Mouse (Mus musculus) midbrain, postnatal 0 days (tissue): ENCODE measurements around the gene Fam111a. TPM values are rescaled to one million over a fixed set of nuclear protein-coding genes. Genes with fewer than 3 reads are reported as not detected.
"Not testable (repeated sequence)": the region's sequence is repeated elsewhere in the genome, so short reads cannot be mapped to it uniquely, and the experiment has no call there.

Source experiments
- ATAC-seq: fragments of 200-750 bp; cut with Nextera tagmentation; 2 replicates; pipeline ENCODE4 v1.8.0; 2017; ENCODE audit warnings: moderate number of reproducible peaks, mild to moderate bottlenecking, moderate TSS enrichment, moderate library complexity; ENCODE audit not compliant: low FRiP score
- DNase-seq: peaks from one replicate; pipeline ENCODE4 v3.0.0-alpha.2; 2015; ENCODE audit warnings: low spot score
- H3K27ac ChIP-seq: fragments of 300-500 bp; sonication (generic); 2 replicates; pipeline ENCODE4 v1.5.1; 2014; ENCODE audit warnings: low read depth, mild to moderate bottlenecking, low read length, mixed read lengths
- H3K27me3 ChIP-seq: fragments of 300-500 bp; sonication (generic); 2 replicates; pipeline ENCODE4 v1.6.1; 2014; ENCODE audit warnings: low read length, control low read depth, mixed read lengths; ENCODE audit not compliant: insufficient read depth
- H3K36me3 ChIP-seq: fragments of 300-500 bp; sonication (generic); 2 replicates; pipeline ENCODE4 v1.6.1; 2014; ENCODE audit warnings: low read length, control low read depth, mixed read lengths; ENCODE audit not compliant: insufficient read depth
- H3K4me1 ChIP-seq: fragments of 300-500 bp; sonication (generic); 2 replicates; pipeline ENCODE4 v1.6.1; 2014; ENCODE audit warnings: mild to moderate bottlenecking, control low read depth, antibody characterized with exemption, low read length, mixed read lengths; ENCODE audit not compliant: insufficient read depth
- H3K4me2 ChIP-seq: fragments of 300-500 bp; sonication (generic); 2 replicates; pipeline ENCODE4 v1.6.1; 2014; ENCODE audit warnings: low read depth, mild to moderate bottlenecking, low read length, mixed read lengths; ENCODE audit not compliant: poor library complexity, severe bottlenecking
- H3K4me3 ChIP-seq: fragments of 300-500 bp; sonication (generic); 2 replicates; pipeline ENCODE4 v1.5.1; 2014; ENCODE audit warnings: low read depth, mild to moderate bottlenecking, low read length, moderate library complexity
- H3K9ac ChIP-seq: fragments of 300-500 bp; sonication (generic); replicated peaks from 2 replicates; pipeline ENCODE4 v1.6.1; 2014; ENCODE audit warnings: mild to moderate bottlenecking, low read length, moderate library complexity, mixed read lengths; ENCODE audit not compliant: poor library complexity, severe bottlenecking
- H3K9me3 ChIP-seq: fragments of 300-500 bp; sonication (generic); 2 replicates; pipeline ENCODE4 v1.6.1; 2016; ENCODE audit warnings: low read length, control low read depth
- CTCF ChIP-seq: IDR thresholded peaks from 2 replicates; pipeline ENCODE4 v1.5.1; 2016; ENCODE audit warnings: antibody characterized with exemption, mild to moderate bottlenecking
- WGBS: fragments of 180-500 bp; shearing (Covaris S2); extraction: QIAGEN DNeasy Blood & Tissue Kit; methylation state at CpG from one replicate; pipeline ENCODE4 v1.1.7; 2014; 5-methylcytosine and 5-hydroxymethylcytosine counted together
- polyA plus RNA-seq: library from polyadenylated mRNA; unstranded; fragments of >200 nt; fragmentation: Nextera tagmentation; extraction: Ambion mirVana; gene quantifications from 2 replicates; pipeline ENCODE4 v1.2.1, GENCODE M21; 2015
- total RNA-seq: library from RNA; depleted of rRNA; stranded (reverse); fragments of >200 nt; gene quantifications from 2 replicates; pipeline ENCODE4 v1.2.3, GENCODE M21; 2014; rRNA removed

Fam111a gene
- total RNA-seq (2.3 and 4.2 TPM in 2 replicates), polyA plus RNA-seq (2.4 and 2.7 TPM in 2 replicates)

DNA sequence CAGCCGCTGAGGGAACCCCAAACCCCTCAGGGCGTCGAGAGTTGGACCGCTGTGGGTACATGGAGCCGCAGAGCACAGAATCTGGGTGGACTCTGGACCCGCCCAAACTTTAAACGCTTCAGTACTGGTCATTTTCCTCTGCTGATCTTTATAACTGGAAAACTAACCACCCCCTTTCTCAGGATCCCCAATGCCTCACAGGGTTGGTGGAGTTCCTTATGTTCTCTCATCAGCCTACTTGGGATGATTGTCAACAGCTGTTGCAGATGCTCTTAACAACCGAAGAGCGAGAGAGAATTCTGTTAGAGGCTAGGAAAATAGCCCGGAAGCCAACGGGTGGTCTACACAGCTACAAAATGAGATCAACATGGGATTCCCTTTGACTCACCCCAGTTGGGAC is at the start of gene Fam111a:
Gene Fam111a, plus strand, starts transcription at position 301 of the 400 bp plus-strand sequence.
- DNase-seq, H3K9me3 ChIP-seq, H3K27ac ChIP-seq, ATAC-seq, H3K36me3 ChIP-seq, H3K9ac ChIP-seq, H3K4me1 ChIP-seq, H3K27me3 ChIP-seq, H3K4me2 ChIP-seq, H3K4me3 ChIP-seq: not testable (repeated sequence)
- 95% methylated on average over 11 of the region's 11 CpGs for WGBS

DNA sequence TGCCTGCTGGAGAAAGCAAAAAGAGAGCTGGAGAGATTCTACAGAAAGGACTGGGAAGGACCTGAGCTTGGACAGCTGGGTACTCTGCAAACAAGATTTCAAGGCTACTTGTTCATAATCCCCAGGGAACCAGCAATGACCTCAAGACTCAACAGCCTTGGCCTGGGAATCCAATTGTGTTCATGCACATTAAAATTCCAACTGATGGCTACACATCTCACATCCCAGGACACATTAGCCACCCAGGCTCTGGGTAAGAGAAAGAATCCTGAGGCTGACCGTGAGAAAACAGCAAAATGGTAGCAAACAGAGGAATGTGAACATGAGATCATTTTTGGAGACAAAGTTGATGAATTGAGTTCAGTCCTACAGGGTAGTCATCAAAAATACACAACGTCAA is 49.3 kb upstream of the Fam111a start:
- TF ChIP-seq CTCF = no peak
- no peak overlapping the region for H3K9ac ChIP-seq
- DNase-seq = no peak
- H3K27ac ChIP-seq = no peak overlapping the region
- H3K36me3 ChIP-seq = peaks cover 16% of the 10 kb centered on the region
- H3K4me1 ChIP-seq = peaks cover 16% of the 10 kb centered on the region
- H3K9me3 ChIP-seq = no peaks in the 10 kb centered on the region
- no peaks in the 10 kb centered on the region for H3K27me3 ChIP-seq
- WGBS = 68% methylated on average over 2 of the region's 2 CpGs
- no peak for ATAC-seq
- no peak overlapping the region for H3K4me2 ChIP-seq
- H3K4me3 ChIP-seq = no peak overlapping the region

DNA sequence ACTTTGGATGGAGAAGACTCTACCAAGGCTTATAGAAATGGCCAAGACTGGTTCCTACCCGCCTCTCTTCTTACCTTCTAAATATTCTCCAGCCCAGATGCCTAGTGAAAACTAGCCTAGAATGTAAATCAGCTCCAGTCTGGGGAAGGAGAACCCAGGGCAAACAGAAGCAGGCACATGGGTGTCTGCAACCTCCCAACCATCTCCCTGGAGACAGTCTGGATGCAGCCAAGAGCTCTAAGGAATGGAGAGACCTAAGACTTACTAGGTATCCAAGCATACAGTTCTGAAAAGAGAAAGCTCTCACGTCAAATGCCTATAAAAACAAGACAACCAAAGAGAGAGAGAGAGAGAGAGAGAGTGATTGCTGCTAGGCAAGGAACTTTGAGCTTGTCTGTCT is 47.6 kb upstream of the Fam111a start:
- Histone ChIP-seq H3K27me3 (no peaks in the 10 kb centered on the region), H3K4me2 (no peak overlapping the region), H3K9ac (no peak overlapping the region), H3K36me3 (peaks cover 5% of the 10 kb centered on the region; the same call in 1 of the 2 replicates), H3K9me3 (no peaks in the 10 kb centered on the region), H3K4me3 (no peak overlapping the region), H3K27ac (0 out of 2 replicates have a peak overlapping the region, but pooled peaks have one; percentile 8), H3K4me1 (peaks cover 16% of the 10 kb centered on the region)
- ATAC-seq (no peak), DNase-seq (peak; percentile 78)
- no peak for TF ChIP-seq CTCF
- WGBS = 19% methylated on average over 2 of the region's 2 CpGs

- TF ChIP-seq CTCF = no peak
- H3K9me3 ChIP-seq = no peaks in the 10 kb centered on the region
- peak overlapping the region; percentile 8; the same call in 1 of the 2 replicates for H3K27ac ChIP-seq
- H3K4me3 ChIP-seq = no peak overlapping the region
- no peak for ATAC-seq
- H3K36me3 ChIP-seq = peaks cover 5% of the 10 kb centered on the region; the same call in 1 of the 2 replicates
- peak overlapping the region; percentile 87 for H3K4me2 ChIP-seq
- H3K4me1 ChIP-seq = peaks cover 16% of the 10 kb centered on the region
- 42% methylated on average over 4 of the region's 4 CpGs for WGBS
- no peaks in the 10 kb centered on the region for H3K27me3 ChIP-seq
- DNase-seq = no peak
- H3K9ac ChIP-seq = no peak overlapping the region
These were observed 47.2 kb upstream of the Fam111a start for GRCm38 (mm10) chr19:12498321-12498720.

GRCm38 (mm10) chr19:12498941-12499340 is 46.6 kb upstream of the Fam111a start:
- H3K4me3 ChIP-seq = peak overlapping the region; percentile 99
- peaks cover 11% of the 10 kb centered on the region; the same call in 1 of the 2 replicates for H3K4me1 ChIP-seq
- peak overlapping the region; percentile 8; the same call in 1 of the 2 replicates for H3K27ac ChIP-seq
- H3K9ac ChIP-seq = no peak overlapping the region
- H3K4me2 ChIP-seq = peak overlapping the region; percentile 87
- no peaks in the 10 kb centered on the region for H3K9me3 ChIP-seq
- DNase-seq (no peak), ATAC-seq (no peak)
- no peaks in the 10 kb centered on the region for H3K27me3 ChIP-seq
- peaks cover 5% of the 10 kb centered on the region; the same call in 1 of the 2 replicates for H3K36me3 ChIP-seq
- WGBS = 23% methylated on average over 1 of the region's 1 CpGs
- TF ChIP-seq CTCF = no peak

DNA sequence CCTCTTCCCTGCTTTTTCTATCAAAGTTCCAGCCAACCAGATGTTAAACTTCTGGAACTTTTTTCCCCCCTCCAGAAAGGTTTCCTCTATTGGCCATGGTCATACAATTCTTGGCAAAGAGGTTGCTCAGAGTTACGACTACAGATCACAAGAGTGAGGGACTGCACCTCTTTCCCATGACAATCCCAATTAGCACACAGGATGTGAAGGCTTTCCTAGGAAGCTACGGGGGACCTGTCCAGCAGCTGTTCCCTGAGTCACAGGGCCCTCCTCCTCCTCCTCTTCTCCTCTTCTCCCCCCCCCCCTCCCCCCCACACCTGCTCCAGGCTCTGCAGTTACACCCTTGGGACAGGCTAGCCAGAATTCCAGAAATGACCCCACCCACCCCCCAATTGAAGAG is 46.1 kb upstream of the Fam111a start:
- Histone ChIP-seq H3K27ac (peak overlapping the region; percentile 95), H3K9me3 (no peaks in the 10 kb centered on the region), H3K4me2 (peak overlapping the region; percentile 87), H3K9ac (peak overlapping the region; percentile 94), H3K4me3 (peak overlapping the region; percentile 99), H3K4me1 (peaks cover 11% of the 10 kb centered on the region; the same call in 1 of the 2 replicates), H3K27me3 (no peaks in the 10 kb centered on the region), H3K36me3 (peaks cover 5% of the 10 kb centered on the region; the same call in 1 of the 2 replicates)
- no peak for DNase-seq
- ATAC-seq = no peak
- no peak for TF ChIP-seq CTCF
- 6% methylated on average over 2 of the region's 2 CpGs for WGBS
